ENCODE assay signal across 8 mouse cellular contexts in the genomic region with DNA sequence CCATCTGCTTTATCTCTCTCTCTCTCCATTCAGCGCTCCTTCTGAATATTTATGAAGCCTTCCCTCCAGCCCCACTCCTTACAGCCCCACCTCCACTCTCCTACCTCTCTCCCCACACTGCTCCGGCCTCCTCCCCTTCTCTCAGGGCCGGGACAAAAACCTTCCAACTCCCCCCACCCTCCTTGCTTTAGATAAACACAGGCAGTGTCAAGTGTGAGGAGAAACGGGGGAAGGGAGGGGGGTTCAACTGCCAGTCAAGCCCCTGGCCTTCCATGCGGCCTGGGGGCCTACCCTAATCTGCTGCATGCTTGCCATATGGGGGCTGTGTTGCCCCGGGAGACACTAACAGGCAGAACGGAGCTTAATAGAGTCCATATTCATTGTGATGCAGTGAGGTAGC. TPM values are rescaled to one million over a fixed set of nuclear protein-coding genes. Genes with fewer than 3 reads are reported as not detected.
DNase-seq lines count a peak whose midpoint lies in the region; ATAC-seq and TF ChIP-seq lines count a peak whose summit lies in the region.

No protein-coding gene starts in this region.

- no peak for TF ChIP-seq EP300 in heart, adult 2 months (IDR thresholded peaks at IDR 0.05; ENCODE audit: insufficient read depth, low read depth, low read length)

- TF ChIP-seq CTCF in heart, adult 2 months (IDR thresholded peaks at IDR 0.05): no peak

- no peaks in the 10 kb centered on the region for H3K36me3 ChIP-seq in heart, embryonic 14.5 days (ENCODE audit: control insufficient read depth, insufficient read depth, low read length)
- no peaks in the 10 kb centered on the region for H3K36me3 ChIP-seq in heart, adult 2 months (ENCODE audit: control insufficient read depth, insufficient read depth, low read length)
- H3K36me3 ChIP-seq in forebrain, embryonic 13.5 days (ENCODE audit: poor library complexity, severe bottlenecking): 0 out of 2 replicates have a peak, but pooled peaks cover 5% of the 10 kb centered on the region
- H3K36me3 ChIP-seq in midbrain, embryonic 13.5 days: peaks cover 5% of the 10 kb centered on the region; the same call in 1 of the 2 replicates

- H3K4me2 ChIP-seq in heart, embryonic 14.5 days (ENCODE audit: low read length): peak overlapping the region; percentile 62
- peak overlapping the region; percentile 59 for H3K4me2 ChIP-seq in forebrain, embryonic 13.5 days
- H3K4me2 ChIP-seq in midbrain, embryonic 13.5 days (replicated peaks): peak overlapping the region; percentile 45

- intact Hi-C loops in heart, adult 2 months (cut with DNase I): no loop called here

- H3K9me3 ChIP-seq in heart, embryonic 14.5 days (ENCODE audit: control insufficient read depth, low read length): no peaks in the 10 kb centered on the region
- H3K9me3 ChIP-seq in forebrain, embryonic 13.5 days (replicated peaks): no peaks in the 10 kb centered on the region
- no peaks in the 10 kb centered on the region for H3K9me3 ChIP-seq in midbrain, embryonic 13.5 days

- 4% methylated on average over 7 of the region's 7 CpGs for WGBS in heart, embryonic 14.5 days
- WGBS in heart, adult 2 months: 36% methylated on average over 7 of the region's 7 CpGs
- WGBS in forebrain, embryonic 13.5 days: under 1% methylated on average over 7 of the region's 7 CpGs
- 0% methylated on average over 7 of the region's 7 CpGs for WGBS in midbrain, embryonic 13.5 days

- ATAC-seq in heart, embryonic 14.5 days (ENCODE audit: insufficient number of reproducible peaks, insufficient read depth, low FRiP score, low read depth): peak; percentile 40; the same call in 1 of the 2 replicates
- peak; percentile 94 for ATAC-seq in forebrain, embryonic 13.5 days
- peak; percentile 94 for ATAC-seq in midbrain, embryonic 13.5 days
- ATAC-seq in erythroid progenitor cell, adult 5-6 weeks (replicated peaks; ENCODE audit: low FRiP score, poor library complexity, severe bottlenecking): no peak

- H3K27ac ChIP-seq in heart, embryonic 14.5 days (replicated peaks in 1 of 2; ENCODE audit: control insufficient read depth in 1 of 2, insufficient read depth in 1 of 2, low read depth in 2 of 2, low read length in 2 of 2): no peak overlapping the region
- H3K27ac ChIP-seq in heart, adult 2 months: no peak overlapping the region
- H3K27ac ChIP-seq in forebrain, embryonic 13.5 days: peak overlapping the region; percentile 97
- peak overlapping the region; percentile 89 for H3K27ac ChIP-seq in midbrain, embryonic 13.5 days

- no peaks in the 10 kb centered on the region for H3K79me2 ChIP-seq in heart, adult 2 months (replicated peaks; ENCODE audit: control insufficient read depth, insufficient read depth, low read length)

- TF ChIP-seq POLR2A in heart, adult 2 months (IDR thresholded peaks at IDR 0.05; ENCODE audit: insufficient read depth, low read depth, low read length): no peak

- H3K4me3 ChIP-seq in heart, embryonic 14.5 days (ENCODE audit: control insufficient read depth in 1 of 2, insufficient read depth in 1 of 2, low read depth in 1 of 2, low read length in 2 of 2): peak overlapping the region; percentile 20 to 26
- no peak overlapping the region for H3K4me3 ChIP-seq in heart, adult 2 months
- peak overlapping the region; percentile 32 for H3K4me3 ChIP-seq in forebrain, embryonic 13.5 days
- peak overlapping the region; percentile 33 for H3K4me3 ChIP-seq in midbrain, embryonic 13.5 days (replicated peaks)

- no peaks in the 10 kb centered on the region for H3K27me3 ChIP-seq in heart, embryonic 14.5 days (ENCODE audit: control insufficient read depth, insufficient read depth, low read length)
- H3K27me3 ChIP-seq in heart, adult 2 months (ENCODE audit: control insufficient read depth, insufficient read depth, low read length): no peaks in the 10 kb centered on the region
- H3K27me3 ChIP-seq in forebrain, embryonic 13.5 days: no peaks in the 10 kb centered on the region
- H3K27me3 ChIP-seq in midbrain, embryonic 13.5 days: no peaks in the 10 kb centered on the region

- DNase-seq in heart, adult 2 months: no peak
- DNase-seq in ZHBTc4 (ENCODE audit: low read depth, low spot score): peak; percentile 66
- no peak for DNase-seq in thymus, postnatal 14 days
- no peak for DNase-seq in spleen, adult 12 weeks (ENCODE audit: low spot score)

- H3K4me1 ChIP-seq in heart, embryonic 14.5 days (ENCODE audit: control insufficient read depth in 2 of 2, insufficient read depth in 2 of 2, low read length in 2 of 2): peaks cover 25 to 40% of the 10 kb centered on the region in 2 experiments
- no peaks in the 10 kb centered on the region; the same call in 1 of the 2 replicates for H3K4me1 ChIP-seq in heart, adult 2 months (ENCODE audit: control insufficient read depth, insufficient read depth, low read length)
- peaks cover 93% of the 10 kb centered on the region for H3K4me1 ChIP-seq in forebrain, embryonic 13.5 days
- H3K4me1 ChIP-seq in midbrain, embryonic 13.5 days (replicated peaks): peaks cover 96% of the 10 kb centered on the region

- peak overlapping the region; percentile 26; the same call in 1 of the 2 replicates for H3K9ac ChIP-seq in heart, embryonic 14.5 days (ENCODE audit: low read length)
- H3K9ac ChIP-seq in heart, adult 2 months (ENCODE audit: low read depth, low read length): no peak overlapping the region
- peak overlapping the region; percentile 58 for H3K9ac ChIP-seq in forebrain, embryonic 13.5 days
- H3K9ac ChIP-seq in midbrain, embryonic 13.5 days (replicated peaks): peak overlapping the region; percentile 55

RNA-seq across cellular contexts. Expression of gene Boc, which starts 27.9 kb away (rescaled TPM):
- 6.0 and 7.6 TPM in 2 replicates for polyA plus RNA-seq in heart, embryonic 14.5 days (2014; fragmentation: Nextera tagmentation; extraction: Ambion mirVana)
- total RNA-seq in heart, adult 2 months (2021): 1 to 10 TPM; 3.5 to 4.2 TPM
- polyA plus RNA-seq in heart, adult 2 months (2012; rRNA removed): 4.4 and 5.6 TPM in 2 replicates
- polyA plus RNA-seq in forebrain, embryonic 13.5 days (2015; fragmentation: Nextera tagmentation; extraction: Ambion mirVana): 20.6 and 21.2 TPM in 2 replicates
- polyA plus RNA-seq in midbrain, embryonic 13.5 days (2015; fragmentation: Nextera tagmentation; extraction: Ambion mirVana): 22.5 and 27.3 TPM in 2 replicates
- total RNA-seq in erythroid progenitor cell, adult 5-6 weeks (2015; ENCODE audit: low replicate concordance): not detected in 2 replicates
- not detected in 2 replicates for total RNA-seq in erythroid progenitor cell, adult 5-6 weeks (2017; ENCODE audit: low replicate concordance)

Comparison
In these comparisons a context has a peak if more than half of its experiments do, and no peak if none do; other contexts are left out.
1. H3K27ac ChIP-seq: peak in forebrain, embryonic 13.5 days (single experiment) and midbrain, embryonic 13.5 days (single experiment); none in heart, embryonic 14.5 days (0 of 2) and heart, adult 2 months (single experiment).
2. Peak in every context shown above with its lines, with median percentiles within 50 percentile points of each other: H3K4me2 ChIP-seq.